Mouse (Mus musculus) heart, postnatal 14 days (tissue): ENCODE data around the gene Gm9918. TPM values are rescaled to one million over a fixed set of nuclear protein-coding genes. Genes with fewer than 3 reads are reported as not detected.
A peak's percentile ranks its signal among the peaks of the same experiment; 100 is the strongest.

Experiments
- DNase-seq, 2 experiments: peaks; one replicate each; pipeline ENCODE4 v3.0.0; 2021 to 2022
- intact Hi-C: fragments of 180-260 bp; cut with DNase I; formaldehyde crosslinking; loops from one replicate; pipeline ENCODE4 v1.15.1; 2025
- total RNA-seq, 2 experiments: library from RNA; stranded (reverse); gene quantifications; 2 replicates each; pipeline ENCODE4 v1.2.3; 2021

Gm9918 gene
- total RNA-seq, 2 experiments from 2014 or later = not detected

DNA sequence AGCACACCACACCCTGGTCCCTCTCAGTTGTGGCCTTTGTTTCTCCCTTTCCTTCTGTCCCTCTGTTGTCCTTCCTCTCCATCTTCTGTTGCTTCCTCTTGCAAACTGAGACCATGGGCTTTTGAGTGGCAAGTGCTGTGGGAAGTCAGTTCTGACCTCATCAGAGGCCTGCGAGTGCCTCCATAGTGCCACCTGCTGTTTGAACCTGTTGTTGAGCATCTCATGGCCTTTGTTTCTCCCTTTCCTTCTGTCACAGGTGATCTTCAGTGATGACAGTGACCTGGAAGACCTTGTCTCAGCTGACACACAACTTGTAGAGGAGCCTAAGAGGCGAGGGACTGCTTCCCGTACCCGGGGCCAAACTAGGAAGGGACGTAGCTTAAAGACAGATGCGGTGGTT lies 45.9 kb downstream of the Gm9918 start:
- intact Hi-C loops = loop anchor here (1.0 to 2.0 kb wide), 2 partner anchors 27 to 77 kb away; no protein-coding TSS in a partner anchor
- DNase-seq = peak; percentile 69 to 83

Other genes starting within 250 kb of the Gm9918 start
- gene Krt18, start 242.4 kb upstream of the Gm9918 start, total RNA-seq = 10 to 100 TPM in 1 of 2 experiments, 1 to 10 TPM in 1; 4.9 to 10.4 TPM
- gene Eif4b, start 196.8 kb upstream of the Gm9918 start, total RNA-seq = 100 to 1,000 TPM; 130 to 147 TPM
- gene Tns2, start 170.2 kb upstream of the Gm9918 start, total RNA-seq = 100 to 1,000 TPM; 119 to 121 TPM
- 10 to 100 TPM; 14.0 to 17.5 TPM for gene Spryd3, start 134.3 kb upstream of the Gm9918 start, total RNA-seq
- 10 to 100 TPM; 42.0 to 51.8 TPM for gene Igfbp6, start 126.2 kb upstream of the Gm9918 start, total RNA-seq
- under 1 TPM in 1 of 2 experiments, not detected in 1; 0.17 TPM for gene Soat2, start 120.0 kb upstream of the Gm9918 start, total RNA-seq
- gene Zfp740, start 67.3 kb upstream of the Gm9918 start, total RNA-seq = 10 to 100 TPM; 41.8 to 47.1 TPM
- 10 to 100 TPM; 21.3 to 23.7 TPM for gene Csad, start 65.8 kb upstream of the Gm9918 start, total RNA-seq
- gene Itgb7, start 38.6 kb upstream of the Gm9918 start, total RNA-seq = 1 to 10 TPM; 1.5 to 1.8 TPM
- gene Rarg, start 13.0 kb upstream of the Gm9918 start, total RNA-seq = 10 to 100 TPM; 18.9 to 21.1 TPM
- 10 to 100 TPM; 16.7 to 19.0 TPM for gene Mfsd5, start 8.9 kb downstream of the Gm9918 start, total RNA-seq
- gene Espl1, start 25.7 kb downstream of the Gm9918 start, total RNA-seq = 1 to 10 TPM; 3.2 to 4.3 TPM
- gene Pfdn5, start 55.6 kb downstream of the Gm9918 start, total RNA-seq = 100 to 1,000 TPM; 262 to 287 TPM
- 10 to 100 TPM; 21.0 to 24.3 TPM for gene Myg1, start 61.1 kb downstream of the Gm9918 start, total RNA-seq
- 10 to 100 TPM in 1 of 2 experiments, 1 to 10 TPM in 1; 9.5 to 15.2 TPM for gene Aaas, start 80.2 kb downstream of the Gm9918 start, total RNA-seq
- gene Sp7, start 96.6 kb downstream of the Gm9918 start, total RNA-seq = not detected
- gene Sp1, start 135.6 kb downstream of the Gm9918 start, total RNA-seq = 10 to 100 TPM; 47.5 to 52.3 TPM
- gene Amhr2, start 174.8 kb downstream of the Gm9918 start, total RNA-seq = 1 to 10 TPM in 1 of 2 experiments, under 1 TPM in 1; 0.66 to 1.0 TPM
- 10 to 100 TPM; 21.1 to 21.7 TPM for gene Prr13, start 188.5 kb downstream of the Gm9918 start, total RNA-seq
- gene Pcbp2, start 200.0 kb downstream of the Gm9918 start, total RNA-seq = 100 to 1,000 TPM; 479 to 482 TPM
- not detected for gene Gm10337, start 233.2 kb downstream of the Gm9918 start, total RNA-seq
- 1 to 10 TPM; 4.7 to 4.8 TPM for gene Map3k12, start 246.5 kb downstream of the Gm9918 start, total RNA-seq
- gene Tarbp2, start 247.6 kb downstream of the Gm9918 start, total RNA-seq = 10 to 100 TPM; 38.4 to 46.8 TPM